Mouse (Mus musculus) skeletal muscle tissue, adult 2 months (tissue): ENCODE data around the gene Cnot3.
A peak's percentile ranks its signal among the peaks of the same experiment; 100 is the strongest.
"Not testable (repeated sequence)": the region's sequence is repeated elsewhere in the genome, so short reads cannot be mapped to it uniquely, and the experiment has no call there.

Source experiments
- DNase-seq: peaks from one replicate; pipeline ENCODE4 v3.0.0-alpha.2; 2012; ENCODE audit warnings: low read depth, low spot score

Gene Cnot3

DNA sequence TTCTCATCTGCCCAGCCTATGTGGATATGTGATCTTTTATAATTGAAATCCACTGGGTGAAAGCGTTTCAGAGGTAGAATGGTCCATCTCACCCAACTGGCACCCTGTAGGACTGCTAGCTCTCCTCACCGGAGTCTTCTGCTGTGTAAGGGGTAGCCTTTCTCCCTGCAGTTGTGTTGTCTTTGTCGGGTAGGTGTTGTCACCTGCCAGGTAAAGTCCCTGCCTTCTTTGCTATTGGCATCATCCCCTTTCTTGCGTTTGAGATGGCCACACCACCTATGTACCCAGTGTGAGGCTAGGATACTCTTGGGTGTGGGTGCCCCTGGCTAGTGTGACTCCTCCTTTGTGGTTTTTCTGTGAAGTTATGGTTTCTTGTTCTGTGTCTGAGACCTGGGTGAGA, 1.6 kb downstream of the Cnot3 start:
- DNase-seq: no peak

- DNase-seq: no peak
These were observed 11.9 kb downstream of the Cnot3 start for GRCm38 (mm10) chr7:3656966-3657365.

DNA sequence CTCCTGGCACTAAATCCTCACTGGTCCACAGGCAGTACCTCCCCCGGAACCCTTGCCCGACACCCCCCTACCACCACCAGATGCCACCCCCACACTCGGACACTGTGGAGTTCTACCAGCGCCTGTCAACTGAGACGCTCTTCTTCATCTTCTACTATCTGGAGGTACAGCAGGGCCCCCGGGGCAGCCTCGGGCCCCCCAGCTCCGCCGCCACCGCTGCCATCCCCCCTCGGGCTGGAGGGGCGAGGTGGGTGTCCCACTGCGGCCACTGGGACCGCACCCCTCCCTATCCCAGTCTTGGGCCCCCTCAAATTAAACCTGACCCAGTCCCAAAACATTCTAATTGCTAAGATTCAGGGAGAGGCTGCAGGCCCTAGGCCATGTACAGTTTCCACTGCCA, 13.5 kb downstream of the Cnot3 start:
- DNase-seq: no peak

GRCm38 (mm10) chr7:3664524-3665214, 19.6 kb downstream of the Cnot3 start:
- no peak for DNase-seq

GRCm38 (mm10) chr7:3665215-3666114, 20.4 kb downstream of the Cnot3 start, which contains the start of gene Leng1:
Gene Leng1, minus strand, starts transcription at chr7:3665840.
- peak; percentile 99 for DNase-seq

DNA sequence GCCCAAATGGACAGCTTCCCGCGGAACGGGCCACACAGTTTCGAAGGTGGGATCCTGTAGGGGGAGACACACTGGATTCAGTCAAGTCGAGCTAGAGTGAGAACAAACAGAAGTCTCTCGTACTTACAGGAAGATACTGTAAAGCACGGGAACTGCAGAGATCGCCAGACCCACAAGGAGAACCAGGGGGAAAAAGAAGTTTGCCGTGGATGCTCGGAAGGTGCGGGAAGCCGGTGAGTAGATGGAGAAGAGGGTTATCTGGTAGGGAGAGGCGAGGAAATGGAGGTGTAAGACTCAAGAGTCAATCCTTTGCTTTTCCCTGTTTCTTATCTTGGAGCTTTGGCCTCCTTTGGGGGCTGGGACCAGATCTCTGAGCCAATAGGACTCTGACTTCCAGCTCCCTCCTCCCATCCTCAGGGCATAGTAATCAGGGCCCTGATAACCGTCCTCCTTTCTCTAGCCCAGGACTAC, 21.9 kb downstream of the Cnot3 start:
- DNase-seq: no peak

DNA sequence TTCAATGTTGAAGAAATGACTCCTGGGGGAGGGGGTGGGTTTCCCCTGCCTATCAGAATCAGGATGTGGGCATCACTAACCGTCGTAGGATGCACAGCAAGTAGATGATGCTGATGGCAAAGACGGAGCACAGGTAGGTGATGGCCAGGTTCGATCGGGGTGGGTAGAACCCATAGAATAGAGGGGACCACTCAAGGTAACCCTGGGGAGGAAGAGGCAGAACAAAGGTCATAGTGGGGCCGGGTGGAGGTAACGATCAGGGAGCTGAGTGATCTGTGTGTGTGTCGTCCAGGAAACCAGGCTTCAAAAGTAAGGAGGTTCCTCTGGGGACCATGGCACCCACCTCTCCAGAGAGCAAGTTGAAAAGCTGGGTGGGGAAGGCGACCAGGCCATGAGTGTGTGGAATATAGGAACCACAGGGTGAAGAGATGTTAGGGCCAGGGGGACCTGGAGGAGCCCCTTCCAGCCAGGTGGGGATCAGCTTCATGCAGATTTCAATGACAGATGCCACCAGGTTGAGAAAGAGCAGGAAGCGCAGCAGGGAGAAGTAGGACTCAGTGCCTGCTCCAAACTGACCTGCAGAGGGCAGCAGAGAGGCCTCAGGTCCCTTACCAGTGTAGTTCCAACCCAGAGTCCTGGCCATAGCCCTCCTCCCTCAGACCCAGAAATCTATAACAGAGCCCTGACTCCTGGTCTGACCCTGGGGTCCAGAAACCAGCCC, 29.6 kb downstream of the Cnot3 start:
- DNase-seq: peak; percentile 55

GRCm38 (mm10) chr7:3675228-3675548, 30.1 kb downstream of the Cnot3 start:
- no peak for DNase-seq

DNA sequence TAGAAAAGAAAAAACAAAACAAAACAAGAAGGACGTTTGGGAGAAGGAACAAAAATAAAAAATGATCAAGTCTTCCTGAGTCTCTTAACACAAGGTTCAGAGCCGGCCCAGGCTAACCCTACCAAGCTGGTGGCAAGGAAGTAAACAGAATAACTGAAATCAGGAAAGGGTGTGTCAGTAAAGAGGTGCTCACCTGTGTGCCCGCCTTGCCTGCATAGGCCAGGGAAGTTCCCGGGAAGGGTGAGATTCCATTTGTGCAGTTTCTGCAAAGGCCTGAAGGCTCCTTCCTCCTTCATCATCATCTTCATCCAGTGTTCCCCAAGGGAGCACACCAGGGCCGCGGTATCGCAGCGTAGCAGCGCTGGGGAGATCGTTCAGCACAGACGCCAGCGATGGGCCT, 31.3 kb downstream of the Cnot3 start:
- DNase-seq: no peak

DNA sequence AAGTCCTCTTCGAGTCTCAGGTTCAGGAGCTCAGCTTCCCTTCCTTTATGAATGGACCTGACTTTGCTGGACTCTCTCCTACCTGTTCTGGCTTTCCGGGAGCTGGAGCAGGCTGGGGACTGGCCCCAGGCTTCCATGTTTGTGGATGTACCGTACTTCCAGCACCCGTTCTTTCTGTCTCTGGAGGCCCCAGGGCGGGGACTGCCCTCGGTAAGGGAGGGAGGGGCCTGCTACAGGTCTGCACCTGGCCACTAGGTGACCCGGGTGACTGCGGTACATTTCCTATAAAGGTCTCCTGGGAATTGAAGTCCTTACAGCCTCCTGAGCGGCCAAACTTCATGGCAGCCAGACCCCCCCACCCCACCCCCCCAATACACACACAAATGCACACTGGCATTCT, 32.3 kb downstream of the Cnot3 start, which contains the start of gene Tmc4:
Tmc4 (minus strand) TSS at position 212 of the 400 bp plus-strand sequence.
- no peak for DNase-seq

GRCm38 (mm10) chr7:3683908-3684550, 39.0 kb downstream of the Cnot3 start:
- DNase-seq: no peak

- no peak for DNase-seq
These were observed 39.6 kb downstream of the Cnot3 start for GRCm38 (mm10) chr7:3684698-3685097.

GRCm38 (mm10) chr7:3685400-3686187, 40.5 kb downstream of the Cnot3 start:
- DNase-seq: no peak

DNA sequence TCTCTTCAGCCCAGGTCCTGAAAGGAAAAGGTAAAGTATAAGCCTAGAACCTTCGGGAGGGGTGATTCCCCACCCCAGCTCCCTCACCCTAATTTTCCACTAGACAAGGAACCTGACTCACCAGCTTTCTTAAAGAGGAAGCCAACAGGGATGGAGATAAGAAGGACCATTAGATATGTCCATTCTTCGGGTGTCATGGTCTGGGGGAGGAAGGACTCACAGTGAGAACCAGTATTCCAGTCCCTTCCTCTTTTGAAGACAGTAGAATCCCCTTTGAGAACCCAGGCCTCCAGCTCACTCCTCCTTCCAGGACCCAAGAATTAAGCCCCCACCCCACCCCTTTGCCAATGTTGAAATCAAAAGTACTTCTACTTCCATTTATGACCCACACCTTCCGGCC, 46.9 kb downstream of the Cnot3 start:
- no peak for DNase-seq

- DNase-seq: no peak
These were observed 47.4 kb downstream of the Cnot3 start, which contains the start of gene Tsen34 for GRCm38 (mm10) chr7:3692382-3692986. Gene Tsen34, plus strand, starts transcription at chr7:3692863.

GRCm38 (mm10) chr7:3692987-3693808, 48.1 kb downstream of the Cnot3 start, which contains the start of gene Mboat7:
Gene Mboat7, minus strand, starts transcription at chr7:3693523.
- DNase-seq: peak; percentile 95

GRCm38 (mm10) chr7:3693809-3694075, 48.7 kb downstream of the Cnot3 start:
- DNase-seq: no peak

GRCm38 (mm10) chr7:3694076-3694948, 49.2 kb downstream of the Cnot3 start:
- peak; percentile 73 for DNase-seq

GRCm38 (mm10) chr7:3694949-3695305, 49.9 kb downstream of the Cnot3 start:
- DNase-seq: not testable (repeated sequence)
